Mouse (Mus musculus): ENCODE measurements around the gene Sgpl1.

- TF ChIP-seq CTCF (IDR thresholded peaks at IDR 0.05; ENCODE audit: low read depth, low read length) (no peak), POLR2A (IDR thresholded peaks at IDR 0.05; ENCODE audit: extremely low read depth, insufficient read depth, low read length) (no peak)
Measured at GRCm38 (mm10) chr10:61156453-61156852, 8.9 kb upstream of the Sgpl1 start.

Data from liver, adult 2 months (tissue).